Mouse (Mus musculus): ENCODE data around the gene Flnb. TPM values are rescaled to one million over a fixed set of nuclear protein-coding genes. Genes with fewer than 3 reads are reported as not detected.

Gene Flnb
- polyA plus RNA-seq, 1 experiment: 54.5 TPM

GRCm38 (mm10) chr14:7858430-7858829, 40.7 kb downstream of the Flnb start:
- H3K79me2 ChIP-seq (ENCODE audit: control insufficient read depth, insufficient read depth): peaks cover 100% of the 10 kb centered on the region
- TF ChIP-seq POLR2AphosphoS2 (IDR thresholded peaks at IDR 0.05; ENCODE audit: insufficient read length, low read depth): no peak
- no peak for TF ChIP-seq SRF (IDR thresholded peaks at IDR 0.05; ENCODE audit: control insufficient read depth, insufficient read length, low read depth)
- no peak for TF ChIP-seq USF1 (IDR thresholded peaks at IDR 0.05; ENCODE audit: low read depth)
- TF ChIP-seq REST (IDR thresholded peaks at IDR 0.05; ENCODE audit: insufficient read depth, insufficient read length): no peak
- TF ChIP-seq MAX (IDR thresholded peaks at IDR 0.05; ENCODE audit: low read depth): no peak
- no peak for TF ChIP-seq MYOG (IDR thresholded peaks at IDR 0.05; ENCODE audit: control insufficient read depth in 1 of 3, insufficient read depth in 1 of 3, insufficient read length in 2 of 3, low read depth in 2 of 3)
- TF ChIP-seq CEBPB (IDR thresholded peaks at IDR 0.05; ENCODE audit: insufficient read depth, poor library complexity, severe bottlenecking): no peak
- no peak for TF ChIP-seq MYOD1 (IDR thresholded peaks at IDR 0.05; ENCODE audit: control insufficient read depth in 1 of 3, insufficient read length in 2 of 3, low read depth in 2 of 3)
- no peak for TF ChIP-seq TCF3 (IDR thresholded peaks at IDR 0.05; ENCODE audit: insufficient read length, low read depth)
- H3K4me3 ChIP-seq: no peak overlapping the region
- H3K27me3 ChIP-seq (ENCODE audit: control insufficient read depth, insufficient read depth, insufficient read length): no peaks in the 10 kb centered on the region
- H3K36me3 ChIP-seq (ENCODE audit: control insufficient read depth, insufficient read depth): no peaks in the 10 kb centered on the region
- H3ac ChIP-seq (ENCODE audit: control insufficient read depth, insufficient read length): no peak overlapping the region
- H3K4me2 ChIP-seq (ENCODE audit: low read depth): no peak overlapping the region

GRCm38 (mm10) chr14:7860525-7861154, 42.9 kb downstream of the Flnb start:
- TF ChIP-seq TCF3 (IDR thresholded peaks at IDR 0.05; ENCODE audit: insufficient read length, low read depth): no peak
- TF ChIP-seq MYOG (IDR thresholded peaks at IDR 0.05; ENCODE audit: control insufficient read depth in 1 of 3, insufficient read depth in 1 of 3, insufficient read length in 2 of 3, low read depth in 2 of 3): no peak
- no peak for TF ChIP-seq E2F4 (IDR thresholded peaks at IDR 0.05; ENCODE audit: insufficient read depth)
- no peak for TF ChIP-seq TCF12 (IDR thresholded peaks at IDR 0.05; ENCODE audit: insufficient read depth, poor library complexity, severe bottlenecking)
- TF ChIP-seq POLR2A (IDR thresholded peaks at IDR 0.05; ENCODE audit: insufficient read length, low read depth): no peak
- no peak for TF ChIP-seq POLR2AphosphoS2 (IDR thresholded peaks at IDR 0.05; ENCODE audit: insufficient read length, low read depth)
- no peak for TF ChIP-seq MAX (IDR thresholded peaks at IDR 0.05; ENCODE audit: low read depth)
- no peak for TF ChIP-seq MYOD1 (IDR thresholded peaks at IDR 0.05; ENCODE audit: control insufficient read depth in 1 of 3, insufficient read length in 2 of 3, low read depth in 2 of 3)
- TF ChIP-seq REST (IDR thresholded peaks at IDR 0.05; ENCODE audit: insufficient read depth, insufficient read length): no peak
- TF ChIP-seq SRF (IDR thresholded peaks at IDR 0.05; ENCODE audit: control insufficient read depth, insufficient read length, low read depth): no peak
- no peak for TF ChIP-seq USF1 (IDR thresholded peaks at IDR 0.05; ENCODE audit: low read depth)
- no peak for TF ChIP-seq CEBPB (IDR thresholded peaks at IDR 0.05; ENCODE audit: insufficient read depth, poor library complexity, severe bottlenecking)
- no peaks in the 10 kb centered on the region for H3K36me3 ChIP-seq (ENCODE audit: control insufficient read depth, insufficient read depth)

GRCm38 (mm10) chr14:7861275-7861674, 43.5 kb downstream of the Flnb start:
- peaks cover 99% of the 10 kb centered on the region for H3K79me2 ChIP-seq (ENCODE audit: control insufficient read depth, insufficient read depth)
- H3ac ChIP-seq (ENCODE audit: control insufficient read depth, insufficient read length): no peak overlapping the region
- H3K27me3 ChIP-seq (ENCODE audit: control insufficient read depth, insufficient read depth, insufficient read length): no peaks in the 10 kb centered on the region
- no peaks in the 10 kb centered on the region for H3K36me3 ChIP-seq (ENCODE audit: control insufficient read depth, insufficient read depth)
- H3K4me3 ChIP-seq: no peak overlapping the region
- H3K4me2 ChIP-seq (ENCODE audit: low read depth): no peak overlapping the region
- TF ChIP-seq USF1 (IDR thresholded peaks at IDR 0.05; ENCODE audit: low read depth) (no peak), TCF3 (IDR thresholded peaks at IDR 0.05; ENCODE audit: insufficient read length, low read depth) (no peak), REST (IDR thresholded peaks at IDR 0.05; ENCODE audit: insufficient read depth, insufficient read length) (no peak), MYOG (IDR thresholded peaks at IDR 0.05; ENCODE audit: control insufficient read depth in 1 of 3, insufficient read depth in 1 of 3, insufficient read length in 2 of 3, low read depth in 2 of 3) (no peak), SRF (IDR thresholded peaks at IDR 0.05; ENCODE audit: control insufficient read depth, insufficient read length, low read depth) (no peak)

More at GRCm38 (mm10) chr14:7860525-7861154, 42.9 kb downstream of the Flnb start:
- Histone ChIP-seq H3ac (ENCODE audit: control insufficient read depth, insufficient read length) (no peak overlapping the region), H3K27me3 (ENCODE audit: control insufficient read depth, insufficient read depth, insufficient read length) (no peaks in the 10 kb centered on the region), H3K4me2 (ENCODE audit: low read depth) (no peak overlapping the region), H3K79me2 (ENCODE audit: control insufficient read depth, insufficient read depth) (peaks cover 99% of the 10 kb centered on the region), H3K4me3 (no peak overlapping the region)

- Histone ChIP-seq H3K4me2 (ENCODE audit: low read depth) (no peak overlapping the region), H3K4me3 (no peak overlapping the region), H3ac (ENCODE audit: control insufficient read depth, insufficient read length) (no peak overlapping the region), H3K36me3 (ENCODE audit: control insufficient read depth, insufficient read depth) (no peaks in the 10 kb centered on the region), H3K27me3 (ENCODE audit: control insufficient read depth, insufficient read depth, insufficient read length) (no peaks in the 10 kb centered on the region), H3K79me2 (ENCODE audit: control insufficient read depth, insufficient read depth) (peaks cover 99% of the 10 kb centered on the region)
- TF ChIP-seq MYOD1 (IDR thresholded peaks at IDR 0.05; ENCODE audit: control insufficient read depth in 1 of 3, insufficient read length in 2 of 3, low read depth in 2 of 3) (no peak), MYOG (IDR thresholded peaks at IDR 0.05; ENCODE audit: control insufficient read depth in 1 of 3, insufficient read depth in 1 of 3, insufficient read length in 2 of 3, low read depth in 2 of 3) (no peak)
These were observed 44.5 kb downstream of the Flnb start for GRCm38 (mm10) chr14:7862226-7862625.

- peaks cover 99% of the 10 kb centered on the region for H3K79me2 ChIP-seq (ENCODE audit: control insufficient read depth, insufficient read depth)
- H3K4me2 ChIP-seq (ENCODE audit: low read depth): no peak overlapping the region
- no peak overlapping the region for H3ac ChIP-seq (ENCODE audit: control insufficient read depth, insufficient read length)
- peaks cover 4% of the 10 kb centered on the region for H3K36me3 ChIP-seq (ENCODE audit: control insufficient read depth, insufficient read depth)
- TF ChIP-seq REST (IDR thresholded peaks at IDR 0.05; ENCODE audit: insufficient read depth, insufficient read length): no peak
- TF ChIP-seq TCF12 (IDR thresholded peaks at IDR 0.05; ENCODE audit: insufficient read depth, poor library complexity, severe bottlenecking): no peak
- TF ChIP-seq SRF (IDR thresholded peaks at IDR 0.05; ENCODE audit: control insufficient read depth, insufficient read length, low read depth): no peak
- no peak for TF ChIP-seq POLR2A (IDR thresholded peaks at IDR 0.05; ENCODE audit: insufficient read length, low read depth)
- no peak for TF ChIP-seq CEBPB (IDR thresholded peaks at IDR 0.05; ENCODE audit: insufficient read depth, poor library complexity, severe bottlenecking)
- TF ChIP-seq MAX (IDR thresholded peaks at IDR 0.05; ENCODE audit: low read depth): no peak
- TF ChIP-seq POLR2AphosphoS2 (IDR thresholded peaks at IDR 0.05; ENCODE audit: insufficient read length, low read depth): no peak
- no peak for TF ChIP-seq E2F4 (IDR thresholded peaks at IDR 0.05; ENCODE audit: insufficient read depth)
- TF ChIP-seq USF1 (IDR thresholded peaks at IDR 0.05; ENCODE audit: low read depth): no peak
- TF ChIP-seq MYOG (IDR thresholded peaks at IDR 0.05; ENCODE audit: control insufficient read depth in 1 of 3, insufficient read depth in 1 of 3, insufficient read length in 2 of 3, low read depth in 2 of 3): peak in 1 of 3 experiments; percentile 49
- peak in 2 of 3 experiments; percentile 75 to 82 for TF ChIP-seq MYOD1 (IDR thresholded peaks at IDR 0.05; ENCODE audit: control insufficient read depth in 1 of 3, insufficient read length in 2 of 3, low read depth in 2 of 3)
- TF ChIP-seq TCF3 (IDR thresholded peaks at IDR 0.05; ENCODE audit: insufficient read length, low read depth): no peak
- no peaks in the 10 kb centered on the region for H3K27me3 ChIP-seq (ENCODE audit: control insufficient read depth, insufficient read depth, insufficient read length)
- H3K4me3 ChIP-seq: no peak overlapping the region
These were observed 45.4 kb downstream of the Flnb start for GRCm38 (mm10) chr14:7863199-7863598.
